Mouse (Mus musculus) hindbrain, embryonic 10.5 days (tissue): ENCODE data around the gene Lin28a. TPM values are rescaled to one million over a fixed set of nuclear protein-coding genes. Genes with fewer than 3 reads are reported as not detected.
A peak's percentile ranks its signal among the peaks of the same experiment; 100 is the strongest.

Experiments used
- DNase-seq: peaks from one replicate; pipeline ENCODE4 v3.0.0-alpha.2; 2017; ENCODE audit warnings: low spot score
- H3K27ac ChIP-seq: fragments of 300-500 bp; sonication (generic); 2 replicates; pipeline ENCODE4 v1.5.1; 2016; ENCODE audit warnings: mild to moderate bottlenecking, moderate library complexity
- H3K27me3 ChIP-seq: fragments of 300-500 bp; sonication (generic); 2 replicates; pipeline ENCODE4 v1.6.1; 2016; ENCODE audit warnings: mild to moderate bottlenecking; ENCODE audit not compliant: poor library complexity, insufficient read depth, severe bottlenecking
- H3K36me3 ChIP-seq: fragments of 300-500 bp; sonication (generic); 2 replicates; pipeline ENCODE4 v1.6.1; 2016; ENCODE audit warnings: mild to moderate bottlenecking, moderate library complexity
- H3K4me1 ChIP-seq: fragments of 300-500 bp; sonication (generic); replicated peaks from 2 replicates; pipeline ENCODE4 v1.6.1; 2016; ENCODE audit warnings: mild to moderate bottlenecking
- H3K4me3 ChIP-seq: fragments of 300-500 bp; sonication (generic); 2 replicates; pipeline ENCODE4 v1.5.1; 2016; ENCODE audit warnings: mild to moderate bottlenecking, moderate library complexity
- H3K9me3 ChIP-seq: fragments of 300-500 bp; sonication (generic); 2 replicates; pipeline ENCODE4 v1.6.1; 2016; ENCODE audit warnings: mild to moderate bottlenecking, moderate library complexity
- WGBS: fragments of 180-500 bp; shearing (Covaris S2); methylation state at CpG from one replicate; pipeline ENCODE4 v1.1.7; 2016; 5-methylcytosine and 5-hydroxymethylcytosine counted together
- polyA plus RNA-seq: library from polyadenylated mRNA; unstranded; fragments of >200 nt; fragmentation: Nextera tagmentation; extraction: Ambion mirVana; gene quantifications from 2 replicates; pipeline ENCODE4 v1.2.1, GENCODE M21; 2016

The Lin28a gene
- polyA plus RNA-seq, 1 experiment from 2014 or later: 13.4 TPM

DNA sequence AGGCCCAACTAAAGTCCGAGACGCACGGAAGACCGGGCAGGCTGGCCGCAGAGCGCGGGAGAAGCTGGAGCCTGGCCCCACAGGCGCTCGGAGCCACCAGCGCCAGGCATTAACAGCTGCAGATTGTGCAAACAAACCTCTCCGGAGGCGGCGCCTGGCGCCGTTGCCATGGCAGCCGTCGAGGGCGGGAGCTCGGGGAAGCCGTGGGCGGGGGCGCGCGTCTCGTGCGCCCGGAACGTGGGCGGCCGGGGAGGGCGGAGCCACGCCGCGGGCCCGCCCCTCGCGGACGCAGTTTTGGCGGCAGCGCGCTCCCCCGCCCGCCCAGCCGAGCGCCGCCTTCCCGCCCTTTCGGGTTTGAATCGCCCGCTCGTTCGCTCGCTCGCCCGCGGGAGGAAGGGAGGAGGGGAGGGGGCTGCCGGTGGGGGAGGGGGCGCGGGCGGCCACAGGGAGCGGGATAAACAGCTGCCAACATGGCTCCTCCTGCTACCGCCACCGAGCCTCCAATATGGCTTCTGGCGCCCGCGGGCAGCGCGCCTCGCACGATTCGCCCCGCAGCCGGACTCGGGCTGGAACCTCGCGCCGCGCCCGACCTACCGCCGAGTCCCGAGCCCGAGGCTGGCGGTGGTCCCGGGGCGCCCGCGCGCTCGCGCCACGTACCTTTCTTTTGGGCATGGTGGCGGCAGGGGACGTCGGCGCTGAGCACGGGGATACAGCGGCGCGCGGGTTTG is 51.3 kb downstream of the Lin28a start:
- H3K27me3 ChIP-seq: no peaks in the 10 kb centered on the region
- peak; percentile 96 for DNase-seq
- peaks cover 61% of the 10 kb centered on the region for H3K36me3 ChIP-seq
- no peaks in the 10 kb centered on the region for H3K9me3 ChIP-seq
- WGBS: under 1% methylated on average over 100 of the region's 101 CpGs
- peak overlapping the region; percentile 100 for H3K27ac ChIP-seq
- peaks cover 59% of the 10 kb centered on the region for H3K4me1 ChIP-seq
- peak overlapping the region; percentile 85 for H3K4me3 ChIP-seq

DNA sequence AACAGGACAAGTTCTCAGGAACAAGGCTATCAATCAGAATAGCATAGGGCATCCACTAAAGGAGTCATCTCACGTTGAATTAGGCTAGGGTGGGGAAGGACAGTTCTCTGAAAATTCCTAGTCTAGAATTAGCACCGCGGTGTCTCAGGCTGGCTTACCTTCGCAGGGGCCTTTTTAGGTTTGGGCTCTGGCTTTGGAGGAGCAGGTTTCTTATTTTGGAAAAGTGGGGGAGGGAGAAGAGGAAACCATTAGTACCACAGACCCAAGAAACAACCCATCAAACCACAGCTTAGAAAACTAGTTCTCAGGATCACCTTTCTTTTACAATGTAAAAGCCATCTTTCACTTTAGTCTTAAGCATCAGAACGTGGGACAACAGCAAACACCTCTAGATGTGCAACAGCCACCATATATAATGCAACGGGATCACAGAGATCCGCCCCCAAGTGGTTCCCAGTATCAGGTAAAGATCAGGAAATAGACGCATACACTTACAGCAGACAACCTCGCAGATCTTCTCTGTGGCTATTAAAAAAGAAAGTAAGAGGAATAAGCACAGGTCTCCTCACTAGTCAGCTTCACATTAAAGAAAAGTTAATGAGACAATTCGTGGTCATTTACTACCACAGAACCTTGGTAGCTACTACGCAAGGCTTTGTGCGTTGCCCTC is 52.2 kb downstream of the Lin28a start:
- H3K27ac ChIP-seq: peak overlapping the region; percentile 100
- no peak for DNase-seq
- no peaks in the 10 kb centered on the region for H3K9me3 ChIP-seq
- H3K4me3 ChIP-seq: peak overlapping the region; percentile 85
- WGBS: 57% methylated on average over 12 of the region's 12 CpGs
- H3K27me3 ChIP-seq: no peaks in the 10 kb centered on the region
- peaks cover 53% of the 10 kb centered on the region for H3K36me3 ChIP-seq
- H3K4me1 ChIP-seq: peaks cover 51% of the 10 kb centered on the region

DNA sequence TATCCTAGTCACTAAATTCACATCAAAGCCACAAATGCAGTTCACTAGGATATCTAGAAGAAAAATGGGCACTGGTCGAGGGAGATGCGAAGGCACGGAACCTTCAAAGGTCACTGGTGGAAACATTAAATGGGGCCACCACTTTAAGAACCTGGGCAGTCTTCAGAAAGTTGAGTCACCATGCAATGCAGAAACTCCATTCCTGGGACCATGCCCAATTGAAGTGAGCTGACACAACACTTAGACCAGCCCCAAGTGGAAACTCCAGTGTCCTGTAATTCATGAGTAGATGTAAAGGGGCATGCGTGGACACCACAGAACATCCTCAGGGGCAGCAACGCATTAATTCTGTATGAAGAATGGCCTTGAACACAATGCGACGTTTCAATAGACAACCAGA is 56.1 kb downstream of the Lin28a start:
- Histone ChIP-seq H3K36me3 (peaks cover 46% of the 10 kb centered on the region), H3K9me3 (no peaks in the 10 kb centered on the region), H3K4me1 (peaks cover 17% of the 10 kb centered on the region), H3K27ac (no peak overlapping the region), H3K27me3 (no peaks in the 10 kb centered on the region), H3K4me3 (no peak overlapping the region)
- DNase-seq: no peak
- WGBS: 88% methylated on average over 7 of the region's 7 CpGs

DNA sequence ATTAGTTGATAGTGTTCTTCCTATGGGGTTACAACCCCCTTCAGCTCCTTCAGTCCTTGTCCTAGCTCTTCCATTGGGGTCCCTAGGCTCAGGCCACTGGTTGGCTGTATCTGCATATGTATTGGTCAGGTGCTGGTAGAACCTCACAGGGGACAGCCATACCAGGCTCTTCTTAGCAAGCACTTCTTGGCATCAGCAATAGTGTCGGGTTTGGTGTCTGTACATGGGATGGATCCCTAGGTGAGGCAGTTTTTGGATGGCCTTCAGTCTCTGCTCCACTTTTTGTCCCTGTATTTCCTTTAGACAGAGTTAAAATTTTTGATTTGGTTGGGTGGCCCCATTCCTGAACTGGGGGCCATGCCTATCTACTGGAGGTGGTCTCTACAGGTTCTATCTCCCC is 59.8 kb downstream of the Lin28a start:
- peaks cover 19% of the 10 kb centered on the region for H3K36me3 ChIP-seq
- H3K4me1 ChIP-seq: no peaks in the 10 kb centered on the region; the same call in 1 of the 2 replicates
- 79% methylated on average over 1 of the region's 1 CpGs for WGBS
- no peaks in the 10 kb centered on the region for H3K27me3 ChIP-seq
- no peaks in the 10 kb centered on the region for H3K9me3 ChIP-seq
- no peak for DNase-seq
- no peak overlapping the region for H3K27ac ChIP-seq
- no peak overlapping the region for H3K4me3 ChIP-seq

DNA sequence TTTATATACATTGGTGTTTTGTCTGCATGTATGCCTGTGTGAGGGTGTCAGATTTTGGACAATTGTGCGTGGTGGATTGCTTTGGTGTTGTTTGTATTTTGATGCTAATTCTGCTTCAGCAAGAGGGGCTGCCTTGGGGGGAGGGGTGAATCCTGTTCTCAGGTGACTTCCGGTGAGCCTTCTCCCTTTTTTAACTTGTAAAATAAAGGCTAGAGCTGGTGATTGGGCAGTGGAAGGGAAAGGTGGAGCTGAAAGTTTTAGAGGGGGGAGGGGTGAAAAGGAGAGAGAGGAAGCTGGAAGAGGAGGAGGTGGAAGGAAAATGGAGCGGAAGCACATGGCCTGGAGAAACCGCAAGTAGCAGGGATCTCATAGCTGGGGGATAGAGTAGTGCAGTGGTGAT is 62.3 kb downstream of the Lin28a start:
- no peak overlapping the region for H3K4me3 ChIP-seq
- no peak overlapping the region for H3K27ac ChIP-seq
- H3K4me1 ChIP-seq: no peaks in the 10 kb centered on the region; the same call in 1 of the 2 replicates
- no peaks in the 10 kb centered on the region for H3K9me3 ChIP-seq
- H3K27me3 ChIP-seq: no peaks in the 10 kb centered on the region
- H3K36me3 ChIP-seq: 0 out of 2 replicates have a peak, but pooled peaks cover 4% of the 10 kb centered on the region
- DNase-seq: no peak
- 87% methylated on average over 4 of the region's 4 CpGs for WGBS

Other genes starting within 250 kb of the Lin28a start
- gene Rps6ka1, start 131.0 kb downstream of the Lin28a start, polyA plus RNA-seq: 35.6 and 38.9 TPM in 2 replicates
- 3,014 and 3,091 TPM in 2 replicates for gene Hmgn2, start 50.2 kb downstream of the Lin28a start, polyA plus RNA-seq
- 39.5 and 42.3 TPM in 2 replicates for gene Dhdds, start 17.9 kb downstream of the Lin28a start, polyA plus RNA-seq
- gene Zfp683, start 35.0 kb upstream of the Lin28a start, polyA plus RNA-seq: not detected in 2 replicates
- 1.6 and 2.9 TPM in 2 replicates for gene Crybg2, start 42.0 kb upstream of the Lin28a start, polyA plus RNA-seq
- gene Cd52, start 76.2 kb upstream of the Lin28a start, polyA plus RNA-seq: 5.3 and 5.5 TPM in 2 replicates
- gene Ubxn11, start 83.7 kb upstream of the Lin28a start, polyA plus RNA-seq: 7.6 and 11.2 TPM in 2 replicates
- gene Sh3bgrl3, start 109.9 kb upstream of the Lin28a start, polyA plus RNA-seq: 333 and 386 TPM in 2 replicates
- 30.1 and 35.1 TPM in 2 replicates for gene Cep85, start 168.3 kb upstream of the Lin28a start, polyA plus RNA-seq
- gene Gm7534, start 184.2 kb upstream of the Lin28a start, polyA plus RNA-seq: not detected in 2 replicates
- not detected in 2 replicates for gene Catsper4, start 208.5 kb upstream of the Lin28a start, polyA plus RNA-seq
- gene Cnksr1, start 219.6 kb upstream of the Lin28a start, polyA plus RNA-seq: 0.89 and 1.2 TPM in 2 replicates
- 0.49 and 1.0 TPM in 2 replicates for gene E130218I03Rik, start 224.8 kb upstream of the Lin28a start, polyA plus RNA-seq
- 20.6 and 21.6 TPM in 2 replicates for gene Zfp593, start 226.8 kb upstream of the Lin28a start, polyA plus RNA-seq
- not detected in 2 replicates for gene Gm30191, start 228.1 kb upstream of the Lin28a start, polyA plus RNA-seq
- gene Grrp1, start 235.3 kb upstream of the Lin28a start, polyA plus RNA-seq: 6.2 and 6.8 TPM in 2 replicates